Mouse (Mus musculus): Measurements from ENCODE around the gene Epha2.

DNA sequence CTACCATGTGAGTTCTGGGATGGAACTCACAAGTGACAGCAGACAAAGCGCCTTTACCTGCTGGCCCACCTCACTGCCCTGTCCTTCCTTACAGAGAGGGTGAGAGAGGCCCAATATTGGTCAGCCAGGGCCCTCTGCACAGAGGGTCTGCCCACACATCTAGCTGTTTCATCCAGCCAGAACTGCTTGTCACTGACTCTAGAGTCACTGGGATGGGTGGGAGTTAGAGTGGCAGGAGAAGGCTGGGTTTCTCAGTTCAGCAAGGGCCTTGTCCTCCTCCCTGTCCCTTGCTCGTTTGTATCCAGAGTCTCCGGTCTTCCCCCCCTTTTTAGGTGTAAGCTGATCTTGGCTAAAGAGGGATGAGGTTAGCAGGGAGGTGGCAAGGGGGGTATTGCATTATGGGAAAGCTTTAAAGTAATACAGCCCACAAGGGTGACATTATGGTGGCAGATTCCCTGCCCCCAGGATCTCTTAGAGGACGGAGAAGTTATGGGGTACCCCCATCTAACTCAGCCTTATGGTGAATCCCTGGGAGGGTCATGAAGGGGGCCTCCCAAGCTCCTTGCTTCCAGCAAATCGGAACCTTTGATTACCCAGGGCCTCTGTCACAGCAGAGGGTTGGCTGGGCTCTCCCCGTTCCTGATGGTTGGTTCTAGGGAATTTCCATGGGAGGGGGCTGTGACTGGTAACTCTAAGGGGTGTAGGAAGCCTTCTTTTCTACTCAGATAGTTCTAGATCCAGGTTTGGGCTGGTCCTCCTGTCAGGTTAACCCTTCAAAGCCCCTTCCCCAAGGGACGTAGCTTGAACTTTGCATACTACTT, 2.6 kb downstream of the Epha2 start:
- TF ChIP-seq CTCF (IDR thresholded peaks at IDR 0.05) (no peak), EP300 (IDR thresholded peaks at IDR 0.05) (no peak)

Measured in lung, postnatal 0 days (tissue).